20 mouse cellular contexts compared by ENCODE assay signal in genomic region chr17:72292444-72293266, GRCm38 (mm10).
"Had no signal": no experiment of that assay in that cellular context is flagged by ENCODE, and none has a peak within 500 bp of the region (broad histone marks: within the 10 kb centered on the region; RNA-seq: fewer than 3 reads in every experiment).

No protein-coding gene starts in this region.

- H3K4me1 ChIP-seq: lung, embryonic 15.5 days; megakaryocyte, embryonic 14.5 days; midbrain, embryonic 13.5 days; neural tube, embryonic 13.5 days had no signal

- H3K9ac ChIP-seq: lung, embryonic 15.5 days; midbrain, embryonic 13.5 days; midbrain, embryonic 15.5 days; neural tube, embryonic 13.5 days; neural tube, embryonic 15.5 days had no signal

- H3K4me2 ChIP-seq: lung, embryonic 15.5 days; midbrain, embryonic 11.5 days; midbrain, embryonic 13.5 days; midbrain, embryonic 15.5 days; neural tube, embryonic 13.5 days; neural tube, embryonic 15.5 days had no signal

- DNase-seq: lung, adult 2 months; lung, postnatal 14 days; lung, postnatal 36 days; right cerebral cortex, adult 18-20 months; right cerebral cortex, postnatal 25 days; right cerebral cortex, postnatal 4 days; spleen, adult 18-20 months; thymus, adult 18-20 months; thymus, postnatal 14 days; thymus, postnatal 36 days had no signal

- H3K36me3 ChIP-seq: lung, embryonic 15.5 days; midbrain, embryonic 13.5 days; midbrain, embryonic 15.5 days; neural tube, embryonic 13.5 days; neural tube, embryonic 15.5 days had no signal

- H3K4me3 ChIP-seq: lung, embryonic 15.5 days; megakaryocyte, embryonic 14.5 days; midbrain, embryonic 13.5 days; midbrain, embryonic 15.5 days; myocyte; neural tube, embryonic 13.5 days; neural tube, embryonic 15.5 days had no signal

- H3K27ac ChIP-seq: lung, embryonic 15.5 days; macrophage; midbrain, embryonic 13.5 days; midbrain, embryonic 15.5 days; neural tube, embryonic 13.5 days; neural tube, embryonic 15.5 days had no signal

- ATAC-seq: lung, postnatal 0 days; midbrain, embryonic 13.5 days; midbrain, embryonic 15.5 days had no signal

- H3K27me3 ChIP-seq: lung, embryonic 15.5 days; megakaryocyte, embryonic 14.5 days; midbrain, embryonic 13.5 days; midbrain, embryonic 15.5 days; neural tube, embryonic 13.5 days; neural tube, embryonic 15.5 days had no signal

- H3K9me3 ChIP-seq: lung, embryonic 15.5 days; midbrain, embryonic 13.5 days; midbrain, embryonic 15.5 days; neural tube, embryonic 13.5 days; neural tube, embryonic 15.5 days had no signal
